Mouse (Mus musculus) liver, embryonic 16.5 days (tissue): ENCODE results near the gene Scfd2. TPM values are rescaled to one million over a fixed set of nuclear protein-coding genes. Genes with fewer than 3 reads are reported as not detected.

Source experiments
- ATAC-seq: fragments of 200-750 bp; cut with Nextera tagmentation; 2 replicates; pipeline ENCODE4 v1.8.0; 2017; ENCODE audit warnings: low read depth, mild to moderate bottlenecking, moderate number of reproducible peaks, moderate library complexity
- H3K27ac ChIP-seq: fragments of 300-500 bp; sonication (generic); 2 replicates; pipeline ENCODE4 v1.5.1; 2014; ENCODE audit warnings: mild to moderate bottlenecking, low read length
- H3K27me3 ChIP-seq: fragments of 300-500 bp; sonication (generic); 2 replicates; pipeline ENCODE4 v1.6.1; 2014; ENCODE audit warnings: low read depth, low read length, mixed read lengths; ENCODE audit not compliant: control insufficient read depth, insufficient read depth
- H3K36me3 ChIP-seq: fragments of 300-500 bp; sonication (generic); 2 replicates; pipeline ENCODE4 v1.6.1; 2014; ENCODE audit warnings: mild to moderate bottlenecking; ENCODE audit not compliant: control insufficient read depth, insufficient read depth
- H3K4me1 ChIP-seq: fragments of 300-500 bp; sonication (generic); 2 replicates; pipeline ENCODE4 v1.6.1; 2014; ENCODE audit warnings: low read depth, low read length, mixed read lengths; ENCODE audit not compliant: control insufficient read depth
- H3K4me2 ChIP-seq: fragments of 300-500 bp; sonication (generic); 2 replicates; pipeline ENCODE4 v1.6.1; 2014; ENCODE audit warnings: low read depth, low read length, mixed read lengths
- H3K4me3 ChIP-seq: fragments of 300-500 bp; sonication (generic); 2 replicates; pipeline ENCODE4 v1.5.1; 2014; ENCODE audit warnings: low read depth, mild to moderate bottlenecking, low read length
- H3K9ac ChIP-seq: fragments of 300-500 bp; sonication (generic); 2 replicates; pipeline ENCODE4 v1.6.1; 2014; ENCODE audit warnings: low read depth, low read length
- H3K9me3 ChIP-seq: fragments of 300-500 bp; sonication (generic); replicated peaks from 2 replicates; pipeline ENCODE4 v1.6.1; 2016; ENCODE audit warnings: low read length; ENCODE audit not compliant: control insufficient read depth
- WGBS: fragments of 180-500 bp; shearing (Covaris S2); extraction: QIAGEN DNeasy Blood & Tissue Kit; methylation state at CpG from one replicate; pipeline ENCODE4 v1.1.7; 2014; ENCODE audit not compliant: insufficient replicate concordance; 5-methylcytosine and 5-hydroxymethylcytosine counted together
- polyA plus RNA-seq: library from polyadenylated mRNA; unstranded; fragments of >200 nt; fragmentation: Nextera tagmentation; extraction: Ambion mirVana; gene quantifications from 2 replicates; pipeline ENCODE4 v1.2.1, GENCODE M21; 2015

Gene Scfd2
- polyA plus RNA-seq, 1 experiment from 2014 or later: 10.4 TPM

GRCm38 (mm10) chr5:74445861-74446260, 85.7 kb downstream of the Scfd2 start:
- Histone ChIP-seq H3K4me1 (no peaks in the 10 kb centered on the region), H3K36me3 (no peaks in the 10 kb centered on the region), H3K9me3 (no peaks in the 10 kb centered on the region), H3K9ac (no peak overlapping the region), H3K4me2 (no peak overlapping the region), H3K4me3 (no peak overlapping the region), H3K27me3 (no peaks in the 10 kb centered on the region), H3K27ac (no peak overlapping the region)
- 69% methylated on average over 3 of the region's 3 CpGs for WGBS
- no peak for ATAC-seq

- Histone ChIP-seq H3K4me3 (no peak overlapping the region), H3K9me3 (no peaks in the 10 kb centered on the region)
- 64% methylated on average over 8 of the region's 8 CpGs for WGBS
Measured at GRCm38 (mm10) chr5:74438353-74438752, 93.2 kb downstream of the Scfd2 start.

GRCm38 (mm10) chr5:74433580-74434147, 97.9 kb downstream of the Scfd2 start:
- H3K4me1 ChIP-seq: no peaks in the 10 kb centered on the region
- no peak overlapping the region for H3K27ac ChIP-seq
- ATAC-seq: no peak
- no peaks in the 10 kb centered on the region for H3K9me3 ChIP-seq
- H3K4me3 ChIP-seq: no peak overlapping the region
- no peaks in the 10 kb centered on the region for H3K27me3 ChIP-seq
- no peak overlapping the region for H3K9ac ChIP-seq
- 28% methylated on average over 9 of the region's 9 CpGs for WGBS
- no peaks in the 10 kb centered on the region for H3K36me3 ChIP-seq
- H3K4me2 ChIP-seq: no peak overlapping the region

More at GRCm38 (mm10) chr5:74438353-74438752, 93.2 kb downstream of the Scfd2 start:
- Histone ChIP-seq H3K36me3 (no peaks in the 10 kb centered on the region), H3K4me2 (no peak overlapping the region), H3K27me3 (no peaks in the 10 kb centered on the region), H3K4me1 (no peaks in the 10 kb centered on the region), H3K9ac (no peak overlapping the region), H3K27ac (no peak overlapping the region)
- ATAC-seq: peak; percentile 51; the same call in 1 of the 2 replicates

- WGBS: 42% methylated on average over 14 of the region's 14 CpGs
- Histone ChIP-seq H3K27ac (no peak overlapping the region), H3K4me2 (no peak overlapping the region), H3K4me3 (no peak overlapping the region), H3K9me3 (no peaks in the 10 kb centered on the region), H3K27me3 (no peaks in the 10 kb centered on the region), H3K4me1 (no peaks in the 10 kb centered on the region), H3K36me3 (no peaks in the 10 kb centered on the region), H3K9ac (no peak overlapping the region)
- ATAC-seq: no peak
Measured at GRCm38 (mm10) chr5:74432879-74433539, 98.5 kb downstream of the Scfd2 start.

GRCm38 (mm10) chr5:74420615-74421132, 110.9 kb downstream of the Scfd2 start:
- no peak overlapping the region for H3K4me3 ChIP-seq
- H3K9ac ChIP-seq: no peak overlapping the region
- no peaks in the 10 kb centered on the region for H3K27me3 ChIP-seq
- H3K36me3 ChIP-seq: no peaks in the 10 kb centered on the region
- no peaks in the 10 kb centered on the region for H3K4me1 ChIP-seq
- H3K27ac ChIP-seq: no peak overlapping the region
- ATAC-seq: no peak
- no peaks in the 10 kb centered on the region for H3K9me3 ChIP-seq
- no peak overlapping the region for H3K4me2 ChIP-seq
- 57% methylated on average over 5 of the region's 5 CpGs for WGBS

GRCm38 (mm10) chr5:74412557-74412956, 119.0 kb downstream of the Scfd2 start:
- WGBS: 76% methylated on average over 3 of the region's 3 CpGs
- no peak for ATAC-seq
- no peak overlapping the region for H3K27ac ChIP-seq

GRCm38 (mm10) chr5:74404887-74405286, 126.7 kb downstream of the Scfd2 start:
- 79% methylated on average over 4 of the region's 5 CpGs for WGBS
- Histone ChIP-seq H3K9ac (no peak overlapping the region), H3K4me1 (no peaks in the 10 kb centered on the region), H3K27ac (no peak overlapping the region), H3K9me3 (no peaks in the 10 kb centered on the region), H3K27me3 (no peaks in the 10 kb centered on the region), H3K4me3 (no peak overlapping the region), H3K36me3 (no peaks in the 10 kb centered on the region), H3K4me2 (no peak overlapping the region)
- no peak for ATAC-seq

More at GRCm38 (mm10) chr5:74412557-74412956, 119.0 kb downstream of the Scfd2 start:
- Histone ChIP-seq H3K9me3 (no peaks in the 10 kb centered on the region), H3K4me2 (no peak overlapping the region), H3K4me3 (no peak overlapping the region), H3K27me3 (no peaks in the 10 kb centered on the region), H3K9ac (no peak overlapping the region), H3K36me3 (no peaks in the 10 kb centered on the region), H3K4me1 (no peaks in the 10 kb centered on the region)

- no peak overlapping the region for H3K4me3 ChIP-seq
- H3K36me3 ChIP-seq: no peaks in the 10 kb centered on the region
- H3K4me1 ChIP-seq: no peaks in the 10 kb centered on the region
- no peak overlapping the region for H3K9ac ChIP-seq
- no peak for ATAC-seq
- WGBS: 12% methylated on average over 5 of the region's 5 CpGs
- no peaks in the 10 kb centered on the region for H3K9me3 ChIP-seq
- H3K4me2 ChIP-seq: no peak overlapping the region
- H3K27me3 ChIP-seq: no peaks in the 10 kb centered on the region
- no peak overlapping the region for H3K27ac ChIP-seq
Measured at GRCm38 (mm10) chr5:74404083-74404482, 127.5 kb downstream of the Scfd2 start.

GRCm38 (mm10) chr5:74402626-74403025, 128.9 kb downstream of the Scfd2 start:
- WGBS: 44% methylated on average over 4 of the region's 4 CpGs
- H3K27ac ChIP-seq: no peak overlapping the region
- ATAC-seq: no peak

More at GRCm38 (mm10) chr5:74402626-74403025, 128.9 kb downstream of the Scfd2 start:
- Histone ChIP-seq H3K4me2 (no peak overlapping the region), H3K9ac (no peak overlapping the region), H3K4me3 (no peak overlapping the region), H3K9me3 (no peaks in the 10 kb centered on the region), H3K4me1 (no peaks in the 10 kb centered on the region), H3K36me3 (no peaks in the 10 kb centered on the region), H3K27me3 (no peaks in the 10 kb centered on the region)
